Comparison of ENCODE assay signal across 1 mouse cellular context in the genomic region with DNA sequence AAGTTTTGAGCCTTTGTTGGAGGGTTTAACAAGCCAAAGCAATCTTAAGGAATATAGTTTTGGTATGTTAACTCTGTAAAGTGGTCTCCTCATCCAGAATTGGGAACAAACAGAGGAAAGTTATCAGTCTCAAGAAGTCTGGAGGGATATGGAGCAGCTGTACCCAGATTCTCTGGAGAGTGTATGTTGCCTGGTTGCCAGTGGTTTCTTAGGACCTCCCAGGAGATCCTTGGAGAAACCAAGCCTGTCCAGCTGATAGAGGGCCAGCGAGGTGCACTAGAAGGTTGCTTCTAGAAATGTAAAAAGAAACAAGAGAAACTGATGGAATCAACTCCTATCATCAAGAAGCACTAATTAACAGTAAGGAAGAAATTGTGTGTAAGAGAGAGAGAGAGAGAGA.
TF ChIP-seq lines count a peak whose summit lies in the region.

No protein-coding gene starts in this region.

TF ChIP-seq in myocyte, 11 proteins besides CTCF, POLR2A, EP300 and RAD21:
- no peak for TF ChIP-seq TCF3 (IDR thresholded peaks at IDR 0.05; ENCODE audit: insufficient read length, low read depth)
- TF ChIP-seq POLR2AphosphoS2 (IDR thresholded peaks at IDR 0.05; ENCODE audit: insufficient read length, low read depth), result no peak
- TF ChIP-seq MAX (IDR thresholded peaks at IDR 0.05; ENCODE audit: low read depth), result no peak
- no peak for TF ChIP-seq USF1 (IDR thresholded peaks at IDR 0.05; ENCODE audit: low read depth)
- TF ChIP-seq E2F4 (IDR thresholded peaks at IDR 0.05; ENCODE audit: insufficient read depth), result no peak
- no peak for TF ChIP-seq TCF12 (IDR thresholded peaks at IDR 0.05; ENCODE audit: insufficient read depth, poor library complexity, severe bottlenecking)
- TF ChIP-seq REST (IDR thresholded peaks at IDR 0.05; ENCODE audit: insufficient read depth, insufficient read length), result no peak
- TF ChIP-seq MYOD1 (IDR thresholded peaks at IDR 0.05; ENCODE audit: control insufficient read depth in 1 of 3, insufficient read length in 2 of 3, low read depth in 2 of 3), result no peak
- TF ChIP-seq CEBPB (IDR thresholded peaks at IDR 0.05; ENCODE audit: insufficient read depth, poor library complexity, severe bottlenecking), result no peak
- no peak for TF ChIP-seq SRF (IDR thresholded peaks at IDR 0.05; ENCODE audit: control insufficient read depth, insufficient read length, low read depth)
- TF ChIP-seq MYOG (IDR thresholded peaks at IDR 0.05; ENCODE audit: control insufficient read depth in 1 of 3, insufficient read depth in 1 of 3, insufficient read length in 2 of 3, low read depth in 2 of 3), result no peak
